Mouse (Mus musculus) T-helper 1 cell (primary cell): ENCODE measurements around the gene Sltm.
"Not testable (repeated sequence)": the region's sequence is repeated elsewhere in the genome, so short reads cannot be mapped to it uniquely, and the experiment has no call there.

ENCODE experiments used
- in situ Hi-C: fragments of 300-600 bp; cut with MboI, MseI; formaldehyde crosslinking; loops from one replicate; pipeline ENCODE4 v1.15.1; 2025; ENCODE audit warnings: high pct_unique_total_duplicates

Gene Sltm

DNA sequence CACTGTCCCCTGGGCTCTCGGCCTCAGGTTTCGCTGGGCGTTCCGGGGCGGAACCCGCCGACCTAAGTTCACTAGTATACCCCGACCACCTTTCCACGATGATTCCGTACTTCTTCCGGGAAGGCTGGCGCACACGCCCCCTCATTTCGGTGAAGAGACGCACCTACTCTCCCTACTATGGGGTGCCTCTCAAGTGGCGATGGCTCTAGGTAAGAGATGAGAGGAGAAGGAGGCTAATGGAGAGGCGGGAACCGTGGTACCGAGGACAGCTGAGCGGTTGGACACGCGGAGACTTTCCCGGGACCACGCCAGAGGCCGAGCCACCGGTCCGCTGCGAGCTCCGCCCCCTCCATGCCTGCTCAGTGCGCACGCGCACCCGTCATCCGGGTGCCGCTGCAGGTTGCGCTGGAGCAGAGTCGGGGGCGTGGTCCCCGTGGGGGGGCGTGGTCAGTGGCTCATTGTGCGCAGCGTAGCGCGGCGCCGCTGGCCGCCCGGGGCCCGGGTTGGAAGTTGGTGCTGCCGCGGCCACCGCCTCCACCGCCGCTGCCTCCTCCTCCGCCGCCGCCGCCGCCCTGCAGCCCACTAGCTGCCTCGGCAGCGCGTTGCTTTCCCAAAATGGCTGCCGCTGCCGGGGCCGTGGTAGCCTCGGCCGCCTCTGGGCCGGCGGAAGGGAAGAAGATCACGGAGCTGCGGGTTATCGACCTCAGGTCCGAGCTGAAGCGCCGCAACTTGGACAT is at the start of gene Sltm:
Gene Sltm (plus strand): TSS at position 450 of the 737 bp plus-strand sequence.
- in situ Hi-C loops: no loop called here

DNA sequence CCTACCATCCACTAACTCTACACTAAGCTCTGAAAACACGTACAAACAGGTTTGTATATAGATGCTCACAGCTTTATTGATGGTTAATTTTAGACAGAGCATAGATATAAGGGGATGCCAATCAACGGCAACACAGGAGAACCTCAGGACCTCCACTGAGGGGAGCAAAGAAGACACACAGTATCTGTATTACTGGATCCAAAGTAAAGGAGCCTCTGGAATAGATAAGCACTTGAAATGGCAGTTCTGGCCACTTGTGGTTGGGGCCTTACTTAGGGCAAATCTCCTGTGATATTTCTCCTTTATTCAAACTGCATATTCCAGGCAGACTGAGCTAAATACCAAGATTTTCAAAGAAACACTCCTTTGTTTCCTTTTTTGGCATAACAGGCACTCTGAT is 49.5 kb upstream of the Sltm start:
- in situ Hi-C loops: no loop called here

DNA sequence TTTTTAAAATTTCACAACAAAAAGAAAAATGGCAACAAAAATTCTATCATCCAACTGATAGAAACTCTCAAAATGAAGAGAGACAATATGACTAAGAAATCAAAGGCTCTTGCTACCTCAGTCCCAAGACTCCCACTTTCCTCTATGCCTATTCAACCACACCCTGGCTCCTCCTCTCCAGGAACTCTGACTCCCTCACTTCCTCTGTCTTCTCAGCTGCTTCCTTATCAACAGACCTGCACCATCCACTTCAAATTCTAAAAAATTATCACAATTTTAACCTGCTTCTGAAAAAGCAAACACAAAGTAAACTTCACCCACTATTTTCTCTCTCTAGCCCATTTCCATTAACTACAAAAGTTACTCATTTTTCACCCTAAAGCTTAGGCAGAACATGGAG is 45.6 kb upstream of the Sltm start:
- in situ Hi-C loops: no loop called here

DNA sequence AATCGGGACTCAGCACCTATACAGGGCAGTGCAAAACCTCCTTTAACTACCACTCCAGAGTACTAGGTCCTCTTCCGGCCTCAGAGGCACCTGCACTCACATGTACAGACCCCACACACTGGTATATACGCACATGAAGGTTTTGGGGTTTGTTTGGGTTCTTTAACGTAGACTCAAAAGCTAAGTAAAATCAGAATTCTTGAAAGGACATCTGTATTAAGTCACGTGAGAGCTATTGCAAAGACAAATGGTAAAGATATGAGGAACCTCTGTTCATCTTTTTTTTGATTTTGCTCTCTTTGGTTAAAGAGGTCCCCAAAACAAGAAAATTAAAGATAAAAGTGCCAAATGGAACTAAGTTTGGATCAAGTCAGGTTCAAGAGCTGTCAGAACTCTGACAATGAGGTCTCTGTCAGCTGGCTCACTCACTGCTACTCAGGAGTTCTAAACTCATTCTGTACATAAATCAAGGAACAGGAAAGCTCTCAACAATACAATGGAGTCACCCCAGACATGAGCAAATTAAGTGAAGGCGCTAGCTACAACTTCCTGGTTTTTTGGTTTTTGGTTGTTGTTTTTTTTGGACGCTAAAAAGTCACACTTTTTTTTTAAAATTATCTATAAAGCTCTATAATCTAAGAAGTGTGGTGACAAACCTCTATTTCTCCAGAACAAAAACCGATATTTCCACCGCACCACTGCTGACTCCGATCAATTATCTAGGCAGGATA is 40.1 kb upstream of the Sltm start:
- in situ Hi-C loops: no loop called here

DNA sequence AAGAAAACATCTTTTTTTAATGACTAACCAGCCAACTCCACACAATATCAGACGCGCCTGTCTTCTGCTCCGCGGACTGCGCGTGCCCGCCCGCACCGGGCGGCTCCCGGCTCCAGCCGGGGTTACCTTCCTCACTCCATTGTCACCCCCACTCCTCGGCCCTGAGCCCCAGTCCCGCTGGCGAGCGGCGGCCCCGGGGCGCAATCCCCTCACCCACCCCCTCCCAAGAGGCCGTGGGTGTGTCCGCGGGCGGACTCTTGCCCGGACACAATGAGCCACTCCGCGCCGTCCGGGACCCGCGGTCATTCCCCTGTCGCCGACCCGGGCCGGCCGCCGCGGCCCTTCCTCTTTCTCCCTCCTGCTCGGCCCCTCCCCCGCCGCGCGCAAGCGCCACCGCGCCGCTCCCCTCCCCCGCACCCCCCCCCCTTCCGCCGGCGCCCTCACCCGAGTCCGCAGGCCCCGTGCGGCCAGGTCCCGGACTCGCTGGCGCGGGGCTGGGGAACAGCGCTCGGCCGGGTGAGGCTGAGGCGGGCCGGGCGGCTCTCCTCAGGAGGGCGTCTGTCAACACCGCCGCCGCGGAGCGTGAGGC is 39.4 kb upstream of the Sltm start:
- in situ Hi-C loops: no loop called here

DNA sequence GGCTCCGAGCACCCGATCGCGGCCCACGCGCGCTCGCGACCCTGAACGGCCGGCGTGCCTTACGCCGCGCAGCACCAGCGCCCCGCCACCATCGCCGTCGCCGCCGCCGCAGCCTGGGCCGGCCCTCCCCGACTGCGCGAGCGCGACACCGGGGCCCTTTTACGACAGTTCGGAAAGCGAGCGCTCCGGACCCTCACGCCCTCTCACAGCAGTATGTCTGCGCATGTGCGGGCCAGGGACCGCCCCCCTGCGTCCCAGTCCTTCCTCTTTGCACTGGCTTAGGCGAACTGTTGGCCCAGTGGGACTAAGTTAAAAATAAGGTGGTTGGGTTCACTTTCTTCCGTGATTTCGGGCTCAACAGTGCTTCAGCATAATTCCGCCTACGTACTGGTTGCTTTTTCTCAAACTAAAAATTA is 38.9 kb upstream of the Sltm start, which contains the start of gene Rnf111:
Gene Rnf111 (minus strand): TSS at position 100 of the 416 bp plus-strand sequence.
- in situ Hi-C loops: no loop called here

DNA sequence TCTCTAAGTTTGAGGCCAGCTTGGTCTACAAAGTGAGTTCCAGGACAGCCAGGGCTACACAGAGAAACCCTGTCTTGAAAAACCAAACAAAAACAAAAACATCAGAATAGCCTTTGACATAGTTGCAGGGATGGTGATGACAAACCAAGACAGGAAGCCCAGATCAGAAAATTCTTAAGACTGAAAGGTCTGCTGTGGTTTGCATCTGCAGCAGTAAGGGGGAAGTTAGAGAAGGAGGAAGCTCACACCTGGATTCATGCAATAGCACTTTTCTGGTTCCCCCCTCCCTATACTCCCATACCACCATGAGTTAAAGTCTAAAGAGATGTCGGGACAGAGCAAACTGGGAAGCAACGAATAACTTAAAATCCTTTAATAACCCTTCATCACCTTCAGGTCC is 36.4 kb upstream of the Sltm start:
- in situ Hi-C loops: no loop called here

DNA sequence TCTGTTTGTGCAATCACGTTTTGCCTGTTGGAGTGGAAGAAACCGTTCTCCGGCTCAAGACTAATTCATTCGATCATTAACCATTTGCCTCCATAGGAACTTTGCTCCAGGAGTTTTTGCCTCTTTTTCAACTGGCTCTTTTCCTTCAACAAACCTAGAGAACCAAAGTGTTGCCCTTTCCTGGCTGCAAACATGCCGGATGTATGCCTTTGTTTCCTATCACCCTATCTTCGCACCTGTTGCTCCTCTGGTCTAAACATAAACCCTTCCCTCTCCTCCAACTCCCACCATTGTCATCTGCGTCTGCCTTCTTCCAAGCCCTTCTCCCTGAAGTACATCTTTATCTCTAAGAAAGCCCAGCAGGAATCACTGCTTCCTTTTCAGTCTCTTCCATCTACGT is 35.8 kb upstream of the Sltm start:
- in situ Hi-C loops: no loop called here

DNA sequence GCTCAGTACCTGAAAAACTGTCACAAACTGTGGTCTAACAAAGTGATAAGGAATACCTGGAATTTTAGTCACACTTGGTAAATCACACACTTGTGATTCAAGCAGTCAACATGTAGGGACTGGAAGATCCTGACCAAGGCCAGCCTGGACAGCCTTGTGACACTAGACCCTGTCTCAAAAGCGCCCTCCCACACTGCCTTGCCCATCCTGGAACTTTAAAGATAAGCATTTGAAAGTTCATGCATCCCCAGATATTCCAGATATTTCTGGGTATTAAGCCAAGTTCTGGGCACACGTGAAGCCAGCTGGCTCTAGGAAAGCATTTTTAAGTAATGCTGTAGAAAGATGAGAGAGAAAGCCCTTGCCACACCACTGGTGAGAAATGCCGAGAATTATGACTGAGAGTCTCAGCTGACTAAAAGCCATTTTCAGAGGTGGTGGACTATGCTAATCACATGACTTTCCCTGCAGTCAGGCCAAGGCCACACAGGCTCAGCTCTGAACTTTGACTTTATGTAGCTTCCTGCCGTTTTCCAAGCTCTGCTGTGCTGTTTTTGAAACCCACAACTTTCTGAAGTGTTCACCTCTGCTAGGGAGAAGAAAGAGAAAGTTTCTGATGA is 32.5 kb upstream of the Sltm start:
- in situ Hi-C loops: no loop called here

DNA sequence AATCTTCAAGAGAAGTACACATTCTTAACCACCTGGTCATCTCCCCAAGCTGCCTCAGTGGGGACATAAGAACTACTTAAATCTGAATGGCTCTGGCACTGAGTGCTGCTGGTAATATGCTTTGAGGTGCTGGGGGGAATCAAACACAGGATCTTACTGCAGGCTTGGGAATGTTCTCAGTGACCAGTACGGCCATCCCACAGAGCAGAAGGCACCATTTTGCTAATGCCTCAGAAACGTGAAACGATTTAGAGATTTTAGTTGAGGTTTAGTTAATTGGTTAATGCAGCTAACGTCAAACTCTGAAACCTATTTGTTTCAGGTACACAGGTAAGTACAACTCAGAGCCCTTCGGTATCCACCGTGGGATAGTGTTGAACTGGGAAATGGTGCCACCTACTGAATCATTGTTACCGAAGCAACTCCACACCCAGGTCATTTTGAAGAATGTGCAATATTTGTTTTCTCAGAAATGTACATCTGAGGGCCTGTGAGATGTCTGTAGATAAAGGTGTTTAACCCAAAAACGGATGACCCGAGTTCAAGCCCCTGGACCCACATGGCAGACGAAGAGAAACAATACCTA is 31.5 kb upstream of the Sltm start:
- in situ Hi-C loops: no loop called here

DNA sequence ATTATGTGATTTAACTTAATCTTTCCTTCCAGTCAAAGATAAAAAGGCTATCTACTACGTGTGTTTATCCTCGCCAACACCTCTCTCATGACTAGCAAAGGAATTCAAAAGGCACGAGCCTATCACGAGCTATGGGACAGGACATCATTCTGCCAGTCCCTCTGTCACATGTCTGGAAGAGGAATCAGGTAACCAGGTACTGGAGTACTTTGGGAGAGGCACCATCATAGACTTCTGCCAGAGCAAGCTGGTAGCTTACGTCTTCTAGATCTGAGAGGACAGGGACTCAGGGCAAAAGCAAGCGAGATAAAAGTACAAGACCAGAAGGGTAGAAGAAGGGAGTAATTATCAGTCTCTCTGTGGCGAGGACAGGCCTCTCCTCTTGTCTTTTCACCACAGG is 30.9 kb upstream of the Sltm start:
- in situ Hi-C loops: no loop called here

DNA sequence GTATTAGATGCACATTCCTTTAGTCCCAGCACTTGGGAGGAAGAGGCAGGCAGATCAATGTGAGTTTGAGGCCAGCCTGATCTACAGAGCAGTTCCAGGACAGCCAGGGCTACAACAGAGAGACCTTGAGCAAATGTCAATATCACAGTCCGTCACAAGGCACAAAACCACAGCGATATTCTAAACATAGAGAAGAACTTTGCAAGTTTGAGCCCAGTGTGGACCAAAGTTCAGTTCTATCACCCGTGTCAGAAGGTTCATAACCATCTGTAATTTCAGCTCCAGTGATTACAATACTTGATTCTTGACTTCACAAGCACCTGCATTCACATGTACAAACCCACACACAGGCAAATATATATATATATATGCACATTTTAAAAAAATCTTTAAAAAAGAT is 21.9 kb upstream of the Sltm start:
- in situ Hi-C loops: no loop called here

DNA sequence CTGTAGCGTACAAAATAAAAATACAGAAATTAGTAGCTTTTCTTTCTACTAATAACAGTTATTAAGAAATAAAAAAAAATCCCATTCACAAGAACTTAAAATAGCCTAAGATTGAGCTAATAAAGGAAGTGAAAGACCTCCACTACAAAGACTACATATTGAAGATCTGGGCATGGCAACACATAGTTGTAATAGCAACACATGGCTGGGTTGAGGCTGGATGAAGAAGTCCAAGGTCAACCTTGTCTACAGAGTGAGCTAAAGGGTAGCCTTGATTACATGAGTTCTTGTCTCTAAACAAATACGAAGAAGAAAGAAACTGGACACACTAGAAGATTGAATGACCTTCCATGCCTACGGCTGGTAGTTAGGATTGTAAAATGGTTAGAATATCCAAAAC is 18.7 kb upstream of the Sltm start:
- in situ Hi-C loops: no loop called here

DNA sequence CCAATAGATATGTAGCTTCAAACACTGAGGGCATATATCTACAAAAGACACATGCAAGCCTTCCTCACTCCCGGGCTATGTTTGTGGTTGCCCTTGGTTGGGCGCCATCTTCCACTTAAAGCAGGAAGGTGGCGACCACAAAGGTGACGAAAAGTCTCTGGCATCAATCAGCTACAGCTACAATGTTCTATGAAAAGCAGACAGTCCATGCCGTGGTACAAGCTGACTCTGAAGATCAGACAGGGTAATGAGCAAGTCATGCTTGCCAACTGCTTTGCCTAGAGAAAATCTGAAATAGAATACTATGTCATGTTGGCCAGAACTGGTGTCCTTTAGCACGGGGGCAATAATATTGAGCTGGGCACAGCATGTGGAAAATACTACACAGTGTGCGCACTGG is 18.2 kb upstream of the Sltm start:
- in situ Hi-C loops: no loop called here

DNA sequence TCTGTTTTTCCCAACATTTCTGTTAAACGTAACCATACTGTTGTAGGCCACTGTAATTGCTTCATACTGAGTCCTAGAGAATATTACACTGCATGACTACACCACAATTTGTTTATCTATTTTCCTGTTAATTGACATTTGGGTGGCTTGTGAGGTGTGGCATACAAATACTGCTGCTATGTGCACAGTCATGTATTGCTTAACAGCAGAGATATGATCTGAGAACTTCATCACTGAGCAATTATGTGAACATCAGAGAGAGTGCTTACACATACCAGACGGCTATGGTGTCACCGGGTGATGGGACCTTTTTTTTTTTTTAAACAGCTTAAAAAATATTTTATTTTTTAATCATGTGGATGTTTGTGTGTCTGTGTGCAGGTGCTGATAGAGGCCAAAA is 9.2 kb upstream of the Sltm start:
- in situ Hi-C loops: no loop called here

DNA sequence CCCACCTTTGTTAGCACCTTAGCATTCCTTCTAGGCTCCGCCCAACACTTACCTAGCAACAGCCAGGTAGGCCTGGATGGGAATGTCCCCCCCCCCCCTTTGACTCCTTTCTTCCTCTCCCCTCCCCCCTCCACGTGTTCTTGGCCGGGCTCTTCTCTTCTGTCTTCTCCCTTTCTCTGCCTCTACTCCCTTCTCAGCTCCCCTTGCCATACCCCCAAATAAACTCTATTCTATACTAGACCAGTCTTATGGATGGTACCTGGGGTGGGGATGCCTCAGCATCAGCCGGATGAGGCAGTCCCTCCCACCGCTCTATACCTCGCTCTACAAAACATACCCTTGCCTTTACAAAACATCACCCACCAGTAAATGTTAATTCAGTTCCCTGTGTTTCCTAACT is 970 bp upstream of the Sltm start:
- in situ Hi-C loops: no loop called here

DNA sequence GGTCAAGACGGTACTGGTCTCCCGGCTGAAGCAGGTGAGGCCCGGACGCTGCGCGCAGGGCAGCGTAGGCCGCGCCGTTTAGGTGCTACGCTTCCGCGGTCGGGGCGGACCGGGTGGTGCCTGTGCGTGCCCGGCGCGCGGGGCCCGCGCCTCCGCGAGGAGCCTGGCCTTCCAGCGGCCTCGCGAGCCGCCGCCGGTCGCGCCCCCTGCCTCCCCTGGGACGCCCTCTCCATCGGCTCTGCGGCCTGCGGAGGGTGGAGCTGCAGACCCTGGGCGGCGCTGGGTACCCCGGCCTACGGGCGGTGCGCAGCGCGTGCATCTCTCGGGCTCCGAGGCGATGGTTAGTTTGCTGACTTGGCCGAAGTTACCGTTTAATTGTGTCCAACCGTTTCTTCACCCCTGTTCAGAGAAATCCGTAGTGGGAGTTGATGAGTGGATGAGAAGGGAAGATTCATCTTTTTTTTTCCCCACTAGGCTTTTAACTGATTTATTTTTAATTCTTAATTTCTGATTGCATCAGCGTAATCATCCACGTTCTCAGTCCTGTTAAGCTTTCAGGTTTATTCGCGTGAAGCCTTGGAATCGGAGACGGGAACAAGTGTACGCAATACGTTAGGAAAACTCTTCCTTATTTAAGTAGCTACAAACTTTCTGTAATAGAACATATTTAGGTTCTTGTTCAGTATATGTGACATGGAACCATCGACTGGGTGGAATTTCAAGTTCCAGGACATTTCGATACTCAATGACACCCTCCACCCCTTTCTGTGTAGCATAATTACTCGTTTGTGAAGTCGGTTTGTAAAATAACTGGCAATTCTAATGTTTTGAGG is 710 bp downstream of the Sltm start:
- in situ Hi-C loops: no loop called here

DNA sequence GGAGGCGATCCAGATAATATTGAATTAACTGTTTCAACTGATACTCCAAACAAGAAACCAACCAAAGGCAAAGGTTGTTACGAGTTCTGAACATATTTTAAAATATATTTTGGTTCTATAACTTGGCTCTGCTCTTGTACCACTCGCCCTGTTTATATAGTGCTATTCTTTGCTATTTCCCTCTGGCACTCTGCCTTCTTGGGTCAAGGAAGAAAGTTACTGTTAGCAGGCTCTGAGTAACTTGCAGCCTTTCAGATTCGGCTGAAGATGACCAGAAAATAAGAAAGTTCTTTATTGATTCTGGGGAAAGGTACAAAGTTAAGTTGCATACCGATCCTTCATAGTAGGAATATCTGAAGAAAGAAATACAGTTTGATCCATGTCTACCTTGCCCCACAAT is 1.4 kb downstream of the Sltm start:
- in situ Hi-C loops: no loop called here

DNA sequence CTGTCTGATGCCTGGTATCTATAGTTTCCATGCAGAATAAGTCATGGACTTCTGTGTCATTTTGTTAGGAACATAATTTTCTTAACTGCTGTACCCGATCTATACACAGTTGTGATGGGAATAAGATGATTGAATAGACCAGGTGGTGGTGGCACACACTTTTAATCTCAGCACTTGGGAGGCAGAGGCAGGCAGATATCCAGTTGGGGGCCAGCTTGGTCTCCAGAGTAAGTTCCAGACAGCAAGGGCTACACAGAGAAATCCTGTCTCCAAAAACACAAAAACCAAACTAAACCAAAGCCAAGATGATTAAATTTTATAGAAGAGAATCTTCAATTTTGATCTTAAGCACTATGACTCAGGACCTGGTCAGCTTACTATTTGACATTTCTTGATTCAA is 2.3 kb downstream of the Sltm start:
- in situ Hi-C loops: no loop called here

DNA sequence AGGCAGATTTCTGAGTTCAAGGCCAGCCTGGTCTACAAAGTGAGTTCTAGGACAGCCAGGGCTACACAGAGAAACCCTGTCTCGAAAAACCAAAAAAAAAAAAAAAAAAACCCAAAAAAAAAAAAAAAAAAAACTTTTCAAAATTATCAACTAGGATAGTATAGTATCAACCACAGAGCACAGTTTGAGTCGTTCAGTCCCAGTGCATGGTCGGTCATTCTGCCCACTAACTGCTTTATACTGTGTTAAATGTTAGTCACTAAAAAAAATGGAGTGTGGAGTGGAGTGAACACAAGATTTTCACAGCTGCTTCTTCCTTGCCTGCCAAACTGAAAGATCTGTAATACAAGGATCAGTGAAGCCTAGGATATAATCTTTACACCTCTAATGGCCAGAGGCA is 4.0 kb downstream of the Sltm start:
- in situ Hi-C loops: not testable (repeated sequence)

DNA sequence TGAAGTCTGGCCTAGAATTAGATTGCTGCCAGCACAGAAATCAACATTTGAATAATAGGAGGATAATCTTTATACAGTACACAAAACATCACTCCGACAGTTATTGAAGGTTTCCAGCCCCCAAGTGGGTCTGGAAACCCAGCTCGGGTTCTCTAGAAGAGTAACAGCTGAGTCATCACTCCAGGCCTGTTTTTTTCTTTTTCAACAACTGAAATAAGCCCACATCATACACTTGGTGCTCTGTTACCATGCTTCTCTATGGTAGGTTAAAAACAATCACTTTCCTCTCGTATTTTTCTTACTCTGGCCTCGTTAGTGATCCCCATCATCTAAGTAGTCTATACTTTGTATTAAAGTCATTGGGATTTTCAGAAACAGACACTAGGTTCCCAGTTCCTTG is 5.8 kb downstream of the Sltm start:
- in situ Hi-C loops: no loop called here
